Comparison of ENCODE assay signal across 10 mouse cellular contexts in the genomic region with DNA sequence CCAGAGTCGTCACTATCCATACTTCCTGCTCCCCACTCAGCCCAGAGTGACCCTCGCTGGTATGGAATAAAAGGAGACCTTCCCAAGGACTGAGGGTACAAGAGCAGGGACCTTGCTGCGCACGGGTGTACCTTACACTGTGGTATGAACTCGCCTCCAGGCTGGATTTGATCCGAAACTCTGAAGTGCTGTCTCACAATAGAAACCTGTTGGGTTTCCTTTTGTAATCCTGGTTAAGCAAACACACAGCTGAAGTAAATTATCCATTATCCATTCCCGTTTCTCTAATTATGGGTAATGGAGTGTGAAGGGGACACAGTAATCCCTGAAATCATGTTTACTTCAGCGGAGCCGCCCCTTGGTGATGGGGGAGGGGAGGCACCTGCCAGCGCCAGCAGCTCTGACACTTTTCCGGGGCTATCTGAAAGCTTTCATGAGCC. TPM values are rescaled to one million over a fixed set of nuclear protein-coding genes. Genes with fewer than 3 reads are reported as not detected.
A peak's percentile ranks its signal among the peaks of the same experiment; 100 is the strongest.
DNase-seq lines count a peak whose midpoint lies in the region; ATAC-seq and TF ChIP-seq lines count a peak whose summit lies in the region.
"Had no signal": no experiment of that assay in that cellular context is flagged by ENCODE, and none has a peak within 500 bp of the region (broad histone marks: within the 10 kb centered on the region; RNA-seq: fewer than 3 reads in every experiment).

No protein-coding gene starts in this region.

- no peaks in the 10 kb centered on the region for H3K4me1 ChIP-seq in embryonic facial prominence, embryonic 11.5 days (ENCODE audit: control insufficient read depth, insufficient read depth, low read length)
- peaks cover 15% of the 10 kb centered on the region for H3K4me1 ChIP-seq in embryonic facial prominence, embryonic 10.5 days
- H3K4me1 ChIP-seq in midbrain, embryonic 11.5 days (ENCODE audit: control insufficient read depth, insufficient read depth, low read length) = peaks cover 13% of the 10 kb centered on the region
- H3K4me1 ChIP-seq in midbrain, embryonic 15.5 days = peaks cover 24% of the 10 kb centered on the region
- H3K4me1 ChIP-seq in stomach, postnatal 0 days (replicated peaks; ENCODE audit: control insufficient read depth, insufficient read depth) = 0 out of 2 replicates have a peak, but pooled peaks cover 5% of the 10 kb centered on the region

- TF ChIP-seq EP300 in stomach, postnatal 0 days (optimal IDR thresholded peaks at IDR 0.05) = no peak

- no peaks in the 10 kb centered on the region for H3K27me3 ChIP-seq in embryonic facial prominence, embryonic 11.5 days (ENCODE audit: control insufficient read depth, insufficient read depth, low read length)
- H3K27me3 ChIP-seq in embryonic facial prominence, embryonic 10.5 days (replicated peaks; ENCODE audit: low read depth, poor library complexity, severe bottlenecking) = no peaks in the 10 kb centered on the region
- H3K27me3 ChIP-seq in midbrain, embryonic 11.5 days (ENCODE audit: control insufficient read depth, insufficient read depth, low read length) = no peaks in the 10 kb centered on the region
- H3K27me3 ChIP-seq in midbrain, embryonic 15.5 days (replicated peaks) = no peaks in the 10 kb centered on the region
- no peaks in the 10 kb centered on the region for H3K27me3 ChIP-seq in stomach, postnatal 0 days (ENCODE audit: control insufficient read depth, insufficient read depth, low read length)
- H3K27me3 ChIP-seq: limb, embryonic 13.5 days had no signal

- no peak overlapping the region for H3K9ac ChIP-seq in embryonic facial prominence, embryonic 11.5 days (replicated peaks; ENCODE audit: low read length)
- H3K9ac ChIP-seq in midbrain, embryonic 11.5 days (ENCODE audit: low read length) = no peak overlapping the region
- H3K9ac ChIP-seq in midbrain, embryonic 15.5 days = no peak overlapping the region
- H3K9ac ChIP-seq in stomach, postnatal 0 days (ENCODE audit: low read length) = no peak overlapping the region
- H3K9ac ChIP-seq: limb, embryonic 13.5 days had no signal

- H3K27ac ChIP-seq in embryonic facial prominence, embryonic 11.5 days (replicated peaks; ENCODE audit: low read depth, low read length) = no peak overlapping the region
- H3K27ac ChIP-seq in embryonic facial prominence, embryonic 10.5 days (replicated peaks) = no peak overlapping the region
- H3K27ac ChIP-seq in midbrain, embryonic 11.5 days (ENCODE audit: low read depth, low read length) = no peak overlapping the region
- no peak overlapping the region; the same call in 1 of the 2 replicates for H3K27ac ChIP-seq in midbrain, embryonic 15.5 days
- peak overlapping the region; percentile 69 for H3K27ac ChIP-seq in stomach, postnatal 0 days (replicated peaks)
- H3K27ac ChIP-seq: limb, embryonic 13.5 days had no signal

- TF ChIP-seq CTCF in stomach, postnatal 0 days (IDR thresholded peaks at IDR 0.05; ENCODE audit: low read depth) = no peak

- 40% methylated on average over 11 of the region's 11 CpGs for WGBS in embryonic facial prominence, embryonic 11.5 days
- 38% methylated on average over 11 of the region's 11 CpGs for WGBS in embryonic facial prominence, embryonic 10.5 days
- 28% methylated on average over 11 of the region's 11 CpGs for WGBS in midbrain, embryonic 11.5 days
- 18% methylated on average over 11 of the region's 11 CpGs for WGBS in midbrain, embryonic 15.5 days
- 39% methylated on average over 11 of the region's 11 CpGs for WGBS in stomach, postnatal 0 days

- H3K36me3 ChIP-seq in embryonic facial prominence, embryonic 11.5 days (replicated peaks; ENCODE audit: control insufficient read depth, insufficient read depth, low read depth, low read length) = peaks cover 18% of the 10 kb centered on the region
- peaks cover 86% of the 10 kb centered on the region for H3K36me3 ChIP-seq in embryonic facial prominence, embryonic 10.5 days (replicated peaks)
- peaks cover 32% of the 10 kb centered on the region for H3K36me3 ChIP-seq in midbrain, embryonic 11.5 days (ENCODE audit: control insufficient read depth, insufficient read depth, low read length)
- H3K36me3 ChIP-seq in midbrain, embryonic 15.5 days (replicated peaks) = peaks cover 10% of the 10 kb centered on the region; the same call in 1 of the 2 replicates
- H3K36me3 ChIP-seq in stomach, postnatal 0 days (ENCODE audit: control insufficient read depth, insufficient read depth, low read length) = peaks cover 2% of the 10 kb centered on the region; the same call in 1 of the 2 replicates

- ATAC-seq in embryonic facial prominence, embryonic 11.5 days (replicated peaks; ENCODE audit: insufficient number of reproducible peaks, low FRiP score, low TSS enrichment, low read depth) = peak; percentile 58; the same call in 1 of the 2 replicates
- ATAC-seq in midbrain, embryonic 11.5 days (ENCODE audit: low FRiP score) = peak; percentile 39
- ATAC-seq in midbrain, embryonic 15.5 days (replicated peaks) = no peak
- peak; percentile 52; the same call in 1 of the 2 replicates for ATAC-seq in stomach, postnatal 0 days (ENCODE audit: low FRiP score, low TSS enrichment)

- no peak overlapping the region for H3K4me2 ChIP-seq in embryonic facial prominence, embryonic 11.5 days (ENCODE audit: low read depth, low read length)
- H3K4me2 ChIP-seq in midbrain, embryonic 11.5 days = no peak overlapping the region
- H3K4me2 ChIP-seq in midbrain, embryonic 15.5 days = no peak overlapping the region
- peak overlapping the region; percentile 27; the same call in 1 of the 2 replicates for H3K4me2 ChIP-seq in stomach, postnatal 0 days (replicated peaks; ENCODE audit: low read depth)
- H3K4me2 ChIP-seq: limb, embryonic 13.5 days had no signal

- no peaks in the 10 kb centered on the region for H3K9me3 ChIP-seq in embryonic facial prominence, embryonic 11.5 days (replicated peaks; ENCODE audit: control insufficient read depth, low read length)
- peaks cover 11% of the 10 kb centered on the region; the same call in 1 of the 2 replicates for H3K9me3 ChIP-seq in embryonic facial prominence, embryonic 10.5 days
- peaks cover 7% of the 10 kb centered on the region; the same call in 1 of the 2 replicates for H3K9me3 ChIP-seq in midbrain, embryonic 11.5 days (ENCODE audit: control insufficient read depth, low read length)
- H3K9me3 ChIP-seq in midbrain, embryonic 15.5 days = no peaks in the 10 kb centered on the region
- H3K9me3 ChIP-seq in stomach, postnatal 0 days (ENCODE audit: control insufficient read depth, low read length) = no peaks in the 10 kb centered on the region

- no peak overlapping the region for H3K4me3 ChIP-seq in embryonic facial prominence, embryonic 11.5 days (ENCODE audit: low read depth, low read length)
- H3K4me3 ChIP-seq in embryonic facial prominence, embryonic 10.5 days = no peak overlapping the region
- no peak overlapping the region for H3K4me3 ChIP-seq in midbrain, embryonic 11.5 days (ENCODE audit: low read depth, low read length)
- no peak overlapping the region for H3K4me3 ChIP-seq in midbrain, embryonic 15.5 days
- H3K4me3 ChIP-seq in stomach, postnatal 0 days (ENCODE audit: low read depth, low read length) = no peak overlapping the region
- H3K4me3 ChIP-seq: limb, embryonic 13.5 days had no signal

- DNase-seq in embryonic facial prominence, embryonic 11.5 days (ENCODE audit: low spot score) = peak; percentile 49
- DNase-seq in embryonic facial prominence, embryonic 10.5 days (ENCODE audit: low spot score) = no peak
- DNase-seq in midbrain, embryonic 11.5 days (ENCODE audit: low spot score, missing footprints) = no peak
- peak; percentile 59 to 81 for DNase-seq in kidney, postnatal 25 days
- DNase-seq in stomach, postnatal 0 days (ENCODE audit: low spot score) = peak; percentile 42
- DNase-seq in testis, postnatal 14 days (ENCODE audit: low spot score) = no peak
- no peak for DNase-seq in ovary, postnatal 36 days (ENCODE audit: low spot score)
- DNase-seq: heart, postnatal 36 days had no signal

RNA-seq across cellular contexts. Expression of gene Cnn3, which starts 21.8 kb away (rescaled TPM):
- 1,087 and 1,113 TPM in 2 replicates for polyA plus RNA-seq in embryonic facial prominence, embryonic 11.5 days (2014; fragmentation: Nextera tagmentation; extraction: Ambion mirVana)
- polyA plus RNA-seq in embryonic facial prominence, embryonic 10.5 days (2016; fragmentation: Nextera tagmentation; extraction: Ambion mirVana) = 864 and 874 TPM in 2 replicates
- 1,158 and 1,201 TPM in 2 replicates for polyA plus RNA-seq in midbrain, embryonic 11.5 days (2014; fragmentation: Nextera tagmentation; extraction: Ambion mirVana)
- polyA plus RNA-seq in midbrain, embryonic 15.5 days (2015; fragmentation: Nextera tagmentation; extraction: Ambion mirVana) = 369 and 402 TPM in 2 replicates
- polyA plus RNA-seq in stomach, postnatal 0 days (2015; fragmentation: Nextera tagmentation; extraction: Ambion mirVana) = 280 and 301 TPM in 2 replicates

Comparison
In these comparisons a context has a peak if more than half of its experiments do, and no peak if none do; other contexts are left out.
1. DNase-seq: peak in embryonic facial prominence, embryonic 11.5 days (single experiment), kidney, postnatal 25 days (2 of 2) and stomach, postnatal 0 days (single experiment); none in embryonic facial prominence, embryonic 10.5 days (single experiment), midbrain, embryonic 11.5 days (single experiment), testis, postnatal 14 days (single experiment) and ovary, postnatal 36 days (single experiment).